Mouse (Mus musculus): ENCODE results near the gene Thrap3.

Thrap3 gene

DNA sequence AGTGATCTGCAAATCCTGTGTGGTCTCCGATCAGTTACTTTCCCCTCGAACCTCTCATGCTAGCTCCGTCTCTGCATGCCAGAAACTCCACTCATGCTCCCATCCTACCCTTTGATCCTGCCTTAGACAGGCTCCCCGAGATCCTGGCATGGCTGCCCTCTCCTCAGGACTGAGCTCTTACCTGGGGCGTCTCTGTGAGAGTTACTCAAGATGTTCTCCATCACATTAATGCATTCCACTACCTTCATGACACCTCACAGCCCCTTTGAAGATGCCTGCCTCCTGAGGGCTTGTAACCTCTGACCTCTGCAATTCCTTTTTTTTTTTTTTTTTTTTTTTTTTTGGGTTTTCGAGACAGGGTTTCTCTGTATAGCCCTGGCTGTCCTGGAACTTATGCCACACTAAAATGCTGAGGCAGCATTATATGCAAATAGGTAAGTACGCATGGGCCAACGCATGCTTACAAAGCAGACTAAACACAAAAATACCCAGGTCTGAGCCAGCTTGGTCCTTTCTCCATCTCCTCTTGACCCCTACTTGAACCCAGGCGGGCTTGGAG is 55.5 kb downstream of the Thrap3 start:
- no peak for DNase-seq (ENCODE audit: inconsistent ontology term)

DNA sequence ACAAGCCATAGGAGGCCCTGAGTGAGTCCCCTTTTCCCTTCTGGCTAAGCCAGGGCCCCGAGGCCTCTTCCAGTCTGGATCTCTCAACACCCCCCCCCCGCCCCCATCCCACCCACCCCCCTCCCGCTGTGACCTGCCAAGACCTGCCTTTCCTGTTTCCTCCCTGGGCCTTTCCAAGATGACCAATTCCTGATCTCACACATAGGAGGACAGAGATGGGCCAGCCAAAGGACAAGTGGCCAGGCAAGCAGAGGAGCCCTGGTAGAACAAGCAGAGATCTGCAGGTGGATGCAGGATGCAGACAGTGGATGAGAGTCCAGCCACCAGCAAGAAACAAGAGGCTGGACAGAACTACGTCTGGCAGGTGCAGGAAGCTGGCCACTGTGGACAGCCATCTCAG is 57.2 kb downstream of the Thrap3 start:
- DNase-seq (ENCODE audit: inconsistent ontology term): no peak

GRCm38 (mm10) chr4:126141021-126141420 is 61.5 kb downstream of the Thrap3 start:
- DNase-seq (ENCODE audit: inconsistent ontology term): no peak

DNA sequence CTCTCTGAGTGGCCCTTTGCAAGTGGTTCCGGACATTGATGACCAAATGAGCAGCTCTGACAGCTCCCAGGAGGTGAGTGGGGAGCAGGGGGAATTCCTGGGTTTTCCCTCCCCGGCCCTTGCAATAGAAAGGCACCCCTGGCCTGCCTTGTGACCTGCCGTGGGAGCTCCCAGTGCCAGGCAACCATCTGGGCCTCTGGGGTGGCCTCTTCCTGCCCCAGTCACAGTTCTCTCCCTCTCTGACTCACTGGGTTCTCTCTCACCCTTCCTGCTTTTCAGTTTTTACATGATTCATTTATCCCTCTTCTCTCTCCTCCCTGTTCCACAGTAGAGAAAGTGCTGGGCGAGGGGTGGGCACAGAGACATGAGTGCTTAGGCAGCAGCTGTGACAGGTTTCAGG is 64.8 kb downstream of the Thrap3 start:
- DNase-seq (ENCODE audit: inconsistent ontology term): peak; percentile 37

DNA sequence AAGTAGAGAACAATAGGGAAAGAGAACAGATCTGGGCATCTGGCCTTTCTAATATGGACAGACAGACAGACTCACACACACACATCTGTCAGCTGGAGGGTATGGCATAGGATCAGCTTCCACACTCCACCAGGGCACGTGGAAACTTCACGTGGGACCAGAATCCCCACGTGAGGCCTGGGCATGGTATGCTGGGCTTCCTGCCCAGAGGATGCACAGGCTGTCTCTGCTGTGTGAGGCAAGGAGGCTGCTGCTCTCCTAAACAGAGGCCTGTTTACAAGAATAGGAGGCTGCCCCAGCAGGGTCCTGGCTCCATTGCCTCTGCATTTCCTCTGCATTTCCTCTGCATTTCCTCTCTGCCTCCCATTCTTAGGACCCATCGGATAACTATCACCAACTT is 67.9 kb downstream of the Thrap3 start:
- DNase-seq (ENCODE audit: inconsistent ontology term): no peak

DNA sequence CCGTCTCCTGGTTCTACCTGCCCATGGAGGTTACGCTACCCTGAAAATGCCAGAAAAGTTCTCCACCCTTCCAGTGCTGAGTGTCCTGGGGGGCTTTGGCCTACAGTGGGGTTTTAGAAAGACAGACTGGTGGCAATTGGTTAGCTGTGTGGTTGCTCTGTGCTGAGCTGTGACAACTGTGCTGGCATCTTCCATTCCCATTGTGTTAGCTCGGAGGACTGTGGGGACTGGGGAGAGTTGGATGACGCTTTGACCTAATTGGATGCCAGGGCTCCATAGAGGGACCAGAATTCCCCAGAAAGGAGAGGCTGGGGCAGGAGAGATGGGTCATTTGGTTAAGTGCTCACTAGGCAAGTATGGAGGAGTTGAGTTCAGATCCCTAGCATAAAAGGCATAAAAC is 68.3 kb downstream of the Thrap3 start:
- peak; percentile 65 for DNase-seq (ENCODE audit: inconsistent ontology term)

GRCm38 (mm10) chr4:126132636-126133264 is 69.8 kb downstream of the Thrap3 start:
- peak; percentile 30 for DNase-seq (ENCODE audit: inconsistent ontology term)

GRCm38 (mm10) chr4:126131290-126132121 is 71.1 kb downstream of the Thrap3 start:
- peak; percentile 95 for DNase-seq (ENCODE audit: inconsistent ontology term)

- DNase-seq (ENCODE audit: inconsistent ontology term): no peak
Measured at GRCm38 (mm10) chr4:126130502-126130901, 72.1 kb downstream of the Thrap3 start.

DNA sequence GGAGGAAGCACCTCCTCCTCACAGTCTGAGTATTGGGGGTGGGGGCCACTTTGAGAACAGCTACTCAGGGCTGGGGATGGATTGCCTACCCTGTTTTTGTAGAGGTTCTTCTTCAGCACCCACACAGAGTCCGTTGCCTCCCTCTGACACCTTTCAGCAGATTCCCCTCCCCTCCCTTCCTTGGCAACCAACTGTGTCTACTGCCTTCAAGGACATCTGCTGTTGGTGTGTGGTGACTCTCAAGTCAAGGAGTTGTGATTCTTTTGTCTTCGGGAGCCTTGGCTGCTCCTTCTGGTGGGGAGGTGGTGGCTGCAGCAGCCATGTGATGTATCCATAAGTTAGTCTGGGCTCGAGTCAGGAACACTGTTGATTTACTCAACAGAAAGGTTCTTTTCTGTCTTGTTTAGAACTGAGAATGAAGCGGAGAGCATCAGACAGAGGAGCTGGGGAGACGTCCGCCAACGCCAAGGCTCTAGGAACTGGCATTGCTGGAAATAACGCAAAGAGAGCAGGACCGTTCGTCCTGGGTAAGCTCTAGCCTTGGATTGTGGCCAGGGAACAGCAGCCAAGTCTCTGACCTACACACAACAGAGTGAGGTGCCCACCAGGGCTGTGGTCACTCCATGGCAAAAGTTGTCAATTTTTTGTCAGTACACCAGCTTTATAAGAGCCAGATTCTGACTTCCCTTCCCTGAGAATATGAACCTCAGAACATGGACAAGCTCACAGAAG is 79.1 kb downstream of the Thrap3 start:
- DNase-seq (ENCODE audit: inconsistent ontology term): no peak

DNA sequence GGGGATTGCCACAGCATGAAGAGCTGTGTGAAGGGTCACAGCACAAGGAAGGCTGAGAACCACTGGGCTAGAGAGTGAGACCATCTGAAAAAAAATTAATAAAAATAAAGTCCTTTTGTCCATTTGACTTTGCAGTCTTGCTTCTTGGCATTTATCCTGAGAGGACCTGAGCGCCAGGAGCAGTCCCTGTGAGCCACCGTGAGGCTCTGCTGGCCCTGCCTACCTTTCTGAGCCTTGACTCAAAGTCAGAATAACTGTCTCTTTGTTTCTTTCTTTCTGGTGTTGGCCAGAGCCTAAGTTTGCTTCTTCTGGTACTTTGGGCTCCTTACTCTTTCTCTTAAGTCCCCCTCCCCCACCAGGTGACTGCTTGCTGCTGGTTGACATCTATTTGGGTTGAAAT is 82.1 kb downstream of the Thrap3 start:
- DNase-seq (ENCODE audit: inconsistent ontology term): no peak

GRCm38 (mm10) chr4:126120052-126120451 is 82.5 kb downstream of the Thrap3 start:
- DNase-seq (ENCODE audit: inconsistent ontology term): no peak

DNA sequence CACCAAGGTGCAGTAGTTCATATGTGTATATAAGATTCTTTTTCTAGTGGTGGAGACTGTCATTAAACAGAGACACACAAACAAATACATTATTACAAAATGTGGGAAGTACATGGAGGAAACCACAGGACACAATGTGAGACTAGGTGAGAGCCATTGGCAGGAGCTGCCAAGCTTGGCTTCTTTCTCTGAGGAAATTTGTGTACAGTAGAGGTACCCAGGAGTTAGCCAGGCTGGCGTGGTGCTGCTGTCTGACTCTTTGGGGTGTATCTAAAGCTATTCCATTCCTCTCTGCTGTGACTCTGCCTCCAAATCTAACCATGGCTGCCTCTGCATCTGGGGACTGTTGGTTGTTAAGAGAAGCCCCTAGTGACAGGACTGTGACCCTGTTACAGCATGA is 83.5 kb downstream of the Thrap3 start:
- no peak for DNase-seq (ENCODE audit: inconsistent ontology term)

GRCm38 (mm10) chr4:126118651-126119050 is 83.9 kb downstream of the Thrap3 start:
- DNase-seq (ENCODE audit: inconsistent ontology term): no peak

- no peak for DNase-seq (ENCODE audit: inconsistent ontology term)
Measured at GRCm38 (mm10) chr4:126117116-126117515, 85.4 kb downstream of the Thrap3 start.

GRCm38 (mm10) chr4:126115871-126116521 is 86.6 kb downstream of the Thrap3 start:
- DNase-seq (ENCODE audit: inconsistent ontology term): no peak

- DNase-seq (ENCODE audit: inconsistent ontology term): no peak
Measured at GRCm38 (mm10) chr4:126115411-126115810, 87.1 kb downstream of the Thrap3 start.

All from Muller cell, postnatal 12 days (primary cell).